In the genomic region with DNA sequence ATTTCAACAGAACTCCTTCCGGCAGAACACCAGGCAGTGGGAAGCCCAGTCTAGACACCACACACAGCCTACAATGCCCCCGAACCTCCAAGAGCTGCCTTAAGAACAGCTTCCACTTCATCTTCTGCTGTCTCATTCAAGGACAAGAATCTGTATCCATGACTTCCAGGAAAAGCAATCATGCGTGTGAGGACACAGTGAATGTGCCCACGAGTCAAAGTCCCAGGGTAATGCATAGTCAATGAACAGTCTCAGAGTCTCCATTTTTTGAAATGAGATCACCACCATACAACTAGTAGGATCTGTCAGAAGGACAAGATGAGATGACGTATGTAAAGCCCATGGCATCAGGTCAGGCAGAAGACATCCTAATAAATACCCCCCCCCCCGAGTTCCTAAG, we compare ENCODE assay signal across 18 mouse cellular contexts.
"Had no signal": no experiment of that assay in that cellular context is flagged by ENCODE, and none has a peak within 500 bp of the region (broad histone marks: within the 10 kb centered on the region; RNA-seq: fewer than 3 reads in every experiment).

No protein-coding gene starts in this region.

- H3K4me3 ChIP-seq: limb, embryonic 12.5 days; limb, embryonic 15.5 days; midbrain, embryonic 12.5 days; midbrain, embryonic 15.5 days; neural tube, embryonic 13.5 days; stomach, embryonic 15.5 days had no signal

- DNase-seq: left cerebral cortex, postnatal 4 days; liver, postnatal 0 days; lung, embryonic 14.5 days; retina, postnatal 1 day; right cerebral cortex, postnatal 25 days; spleen, adult 18-20 months; thymus, postnatal 36 days had no signal

- H3K4me2 ChIP-seq: limb, embryonic 12.5 days; limb, embryonic 15.5 days; liver, embryonic 11.5 days; lung, embryonic 14.5 days; midbrain, embryonic 12.5 days; midbrain, embryonic 15.5 days; neural tube, embryonic 13.5 days; stomach, embryonic 15.5 days had no signal

- ATAC-seq: intestine, postnatal 0 days; liver, postnatal 0 days; lung, postnatal 0 days; midbrain, embryonic 15.5 days had no signal

- H3K4me1 ChIP-seq: limb, embryonic 12.5 days; limb, embryonic 15.5 days; midbrain, embryonic 12.5 days; midbrain, embryonic 15.5 days; stomach, embryonic 15.5 days had no signal

- H3K27me3 ChIP-seq: limb, embryonic 12.5 days; limb, embryonic 15.5 days; midbrain, embryonic 12.5 days; midbrain, embryonic 15.5 days; neural tube, embryonic 13.5 days; stomach, embryonic 15.5 days had no signal

- H3K9me3 ChIP-seq: limb, embryonic 12.5 days; limb, embryonic 15.5 days; midbrain, embryonic 12.5 days; midbrain, embryonic 15.5 days; neural tube, embryonic 13.5 days; stomach, embryonic 15.5 days had no signal

- H3K36me3 ChIP-seq: limb, embryonic 12.5 days; limb, embryonic 15.5 days; midbrain, embryonic 12.5 days; midbrain, embryonic 15.5 days; neural tube, embryonic 13.5 days; stomach, embryonic 15.5 days had no signal

- H3K9ac ChIP-seq: limb, embryonic 12.5 days; limb, embryonic 15.5 days; liver, embryonic 14.5 days; liver, postnatal 0 days; lung, embryonic 14.5 days; midbrain, embryonic 12.5 days; midbrain, embryonic 15.5 days; neural tube, embryonic 13.5 days; stomach, embryonic 15.5 days had no signal

- H3K27ac ChIP-seq: limb, embryonic 12.5 days; limb, embryonic 15.5 days; liver, embryonic 14.5 days; macrophage; midbrain, embryonic 12.5 days; midbrain, embryonic 15.5 days; neural tube, embryonic 13.5 days; stomach, embryonic 15.5 days had no signal
